Mouse (Mus musculus): ENCODE results near the gene Sf3b1. TPM values are rescaled to one million over a fixed set of nuclear protein-coding genes. Genes with fewer than 3 reads are reported as not detected.
"Not testable (repeated sequence)": the region's sequence is repeated elsewhere in the genome, so short reads cannot be mapped to it uniquely, and the experiment has no call there.

The Sf3b1 gene
- polyA plus RNA-seq, 1 experiment: 180 TPM

DNA sequence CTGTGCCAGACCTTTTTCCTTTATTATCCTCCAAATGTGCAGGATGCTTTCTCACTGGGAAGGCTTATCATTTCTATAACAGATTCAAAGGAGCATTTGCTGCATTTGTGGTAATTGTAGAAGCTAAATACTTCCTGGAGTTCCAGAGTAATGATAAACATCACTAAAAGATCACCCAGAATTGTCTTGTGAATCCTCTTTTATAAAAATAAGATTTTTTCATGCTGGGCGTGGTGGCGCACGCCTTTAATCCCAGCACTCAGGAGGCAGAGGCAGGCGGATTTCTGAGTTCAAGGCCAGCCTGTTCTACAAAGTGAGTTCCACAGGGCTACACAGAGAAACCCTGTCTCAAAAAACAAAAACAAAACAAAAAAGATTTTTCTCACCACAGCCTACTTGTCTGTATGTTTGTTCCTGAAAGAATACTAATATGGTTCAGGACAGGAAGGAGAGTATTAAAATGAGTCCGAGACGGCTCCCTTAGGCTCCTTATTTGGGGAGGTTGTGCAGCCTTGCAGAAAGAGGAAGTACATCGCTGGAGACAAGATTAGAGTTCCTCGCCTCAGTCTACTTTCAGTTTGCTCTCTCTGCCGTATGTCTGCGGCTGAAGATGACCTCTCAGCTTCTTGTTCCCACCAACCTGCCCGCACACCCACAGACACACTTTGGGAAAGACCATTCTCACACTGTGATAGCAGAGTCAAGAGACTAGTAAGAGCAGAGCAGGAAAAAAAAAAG, 1.4 kb upstream of the Sf3b1 start:
- DNase-seq (ENCODE audit: low spot score): no peak

- no peak for DNase-seq (ENCODE audit: low spot score)
Measured at GRCm38 (mm10) chr1:55027966-55028365, 685 bp upstream of the Sf3b1 start.

DNA sequence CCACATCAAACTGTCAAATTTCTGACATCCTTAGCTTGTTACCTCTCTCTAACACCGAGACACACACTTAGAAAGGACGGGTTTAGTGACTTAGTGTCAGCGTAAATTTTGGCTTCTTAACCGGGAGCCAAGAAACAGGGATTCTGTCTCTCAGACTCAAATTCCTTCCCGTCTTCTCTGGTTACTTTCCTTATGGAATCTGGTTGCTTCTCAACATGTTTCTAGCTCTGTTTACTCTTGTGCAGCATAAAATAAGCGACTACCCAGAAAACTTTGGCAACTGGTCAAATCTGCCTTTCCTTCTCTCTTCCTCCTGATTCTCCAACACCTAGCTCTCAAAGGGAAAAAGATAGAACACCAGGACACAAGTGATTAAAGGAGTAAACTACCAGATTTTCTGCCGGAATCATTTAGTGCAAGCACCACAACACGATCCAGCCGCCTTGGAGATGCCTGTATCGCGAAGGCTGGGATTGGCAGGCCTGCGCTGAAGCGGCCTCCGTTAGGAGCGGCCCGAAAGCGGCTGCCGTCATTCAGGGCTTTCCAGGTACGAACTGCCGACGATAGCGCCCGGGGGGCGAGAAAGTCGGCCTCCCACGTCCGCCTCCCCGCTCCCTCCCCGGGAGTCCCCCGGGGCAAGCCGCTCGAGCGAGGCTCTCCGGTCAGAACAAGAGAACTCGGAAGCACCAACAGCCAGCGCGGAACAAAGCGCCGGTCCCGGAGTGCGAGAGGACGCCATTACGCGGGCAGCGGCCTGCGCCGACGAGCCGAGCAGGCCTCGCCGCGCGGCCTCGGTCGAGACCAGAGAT, 633 bp downstream of the Sf3b1 start:
- no peak for DNase-seq (ENCODE audit: low spot score)

DNA sequence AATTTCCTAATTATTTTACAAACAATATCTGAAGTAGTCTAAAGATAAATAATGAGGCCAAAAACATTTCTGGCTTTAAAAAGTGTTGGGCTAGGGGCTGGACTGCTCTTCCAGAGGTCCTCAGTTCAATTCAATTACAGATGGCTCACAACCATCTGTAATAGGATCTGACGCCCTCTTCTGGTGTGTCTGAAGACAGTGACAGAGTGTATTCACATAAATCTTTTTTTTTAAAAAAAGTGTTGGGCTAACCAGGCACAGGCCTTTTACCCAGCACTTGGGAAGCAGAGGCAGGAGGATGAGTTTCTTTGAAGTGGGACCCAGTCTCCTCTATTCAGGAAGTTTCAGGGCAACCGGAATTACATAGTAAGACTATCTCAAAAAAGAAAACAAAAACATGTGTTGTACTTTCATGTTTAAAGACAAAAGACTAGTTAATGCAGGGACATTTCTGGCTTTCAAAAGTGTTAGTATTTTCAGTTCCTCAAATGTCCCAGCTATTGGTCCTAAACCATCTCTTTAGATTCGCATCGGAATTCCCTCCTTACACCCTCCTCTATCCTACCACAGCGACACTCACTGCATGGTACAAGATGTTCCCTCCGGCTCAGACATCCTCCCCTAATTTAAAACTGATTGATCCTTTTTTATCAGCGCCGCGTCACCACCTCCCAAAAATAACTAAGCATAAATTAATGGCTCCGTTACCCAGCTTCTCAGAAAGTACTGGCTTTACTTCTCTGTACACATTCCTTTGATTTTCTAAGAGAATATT, 1.4 kb downstream of the Sf3b1 start:
- DNase-seq (ENCODE audit: low spot score): no peak

DNA sequence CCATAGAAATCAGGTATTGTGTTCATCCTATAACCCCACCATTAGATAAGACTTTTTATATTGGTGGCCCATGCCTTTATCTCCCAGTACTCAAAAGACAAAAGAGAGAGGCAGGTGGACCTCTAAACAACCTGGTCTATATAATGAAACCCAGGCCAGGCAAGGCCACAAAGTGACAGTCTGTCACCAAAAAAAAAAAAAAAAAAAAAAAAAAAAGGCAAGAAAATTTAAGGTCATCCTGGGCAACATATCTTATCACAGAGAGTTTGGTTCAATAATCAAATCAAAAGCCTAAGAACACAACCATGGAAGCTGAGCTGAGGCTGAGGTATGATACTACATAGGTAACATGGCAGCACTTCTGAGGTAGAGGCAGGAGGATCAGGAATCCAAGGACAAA, 5.4 kb downstream of the Sf3b1 start:
- DNase-seq (ENCODE audit: low spot score): no peak

DNA sequence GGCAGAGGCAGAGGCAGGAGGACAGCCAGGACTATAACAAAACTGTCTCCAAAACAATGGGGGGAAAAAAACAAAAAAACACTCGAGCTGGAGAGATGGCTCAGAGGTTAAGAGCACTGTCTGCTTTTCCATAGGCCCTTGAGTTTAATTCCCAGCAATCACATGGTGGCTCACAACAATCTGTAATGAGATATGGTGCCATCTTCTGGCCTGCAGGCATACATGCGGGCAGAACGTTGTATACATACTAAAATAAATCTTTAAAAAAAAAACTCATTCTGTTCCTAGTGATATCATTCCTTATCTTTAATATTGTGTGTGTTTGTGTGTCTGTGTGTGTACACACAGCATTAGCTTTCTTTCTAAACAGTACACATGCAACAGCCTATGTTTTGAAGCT, 14.8 kb downstream of the Sf3b1 start:
- DNase-seq (ENCODE audit: low spot score): no peak

- DNase-seq (ENCODE audit: low spot score): not testable (repeated sequence)
Measured at GRCm38 (mm10) chr1:55008313-55008712, 19.0 kb downstream of the Sf3b1 start.

DNA sequence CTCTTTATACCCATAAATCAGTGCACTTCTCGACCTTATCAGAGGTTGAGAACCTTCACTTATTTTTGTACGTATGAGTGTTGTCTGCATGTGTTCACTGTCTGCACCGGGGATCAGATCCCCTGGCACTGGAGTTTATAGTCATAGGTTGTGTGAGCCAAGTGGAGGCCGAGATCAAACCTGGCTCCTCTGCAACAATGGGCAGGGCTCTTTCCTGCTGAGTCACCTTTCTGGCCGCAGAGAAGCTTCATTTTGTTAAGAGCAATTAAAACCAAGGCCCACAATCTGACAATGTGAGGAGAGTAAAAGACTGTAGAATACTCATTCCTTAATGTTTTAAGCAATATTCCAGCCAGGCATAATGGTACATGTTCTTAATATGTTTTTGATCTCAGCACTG, 33.7 kb downstream of the Sf3b1 start:
- no peak for DNase-seq (ENCODE audit: low spot score)

DNA sequence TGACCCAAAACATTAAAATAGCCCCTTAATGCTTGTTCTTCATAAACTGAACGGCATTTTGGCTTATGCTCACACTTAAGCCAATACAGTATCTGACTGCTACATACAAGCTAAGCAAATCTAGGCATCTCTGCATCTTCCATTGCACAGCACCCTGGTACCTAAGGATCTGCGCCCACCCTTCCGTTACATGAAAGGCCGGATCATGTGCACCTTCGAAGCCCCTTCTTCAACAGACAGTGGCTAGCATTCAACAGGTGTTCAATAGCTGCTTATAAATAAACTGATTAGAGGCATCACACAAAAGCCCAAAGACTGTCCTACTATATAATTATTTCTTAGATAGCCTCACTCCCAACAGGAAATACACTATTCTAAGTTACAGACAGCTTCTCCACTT, 41.0 kb downstream of the Sf3b1 start:
- DNase-seq (ENCODE audit: low spot score): no peak

DNA sequence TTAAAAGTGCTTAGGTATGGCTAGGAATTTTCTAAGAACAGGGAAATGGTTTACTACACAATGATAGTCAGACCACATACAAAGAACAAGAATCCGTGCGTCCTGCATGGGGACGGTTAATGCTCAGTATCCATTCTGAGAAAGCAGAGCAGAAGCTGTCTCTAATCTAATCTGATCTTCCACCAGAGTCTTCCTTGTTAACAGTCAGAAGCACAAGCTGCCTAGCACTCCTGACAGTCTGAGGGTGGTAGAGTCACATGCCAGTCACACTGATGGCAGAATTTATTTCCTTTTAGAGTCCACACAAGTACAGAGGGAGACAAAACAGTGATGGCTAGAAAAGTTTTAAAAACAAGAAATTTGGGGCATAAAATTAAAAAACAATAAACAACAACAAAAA, 41.5 kb downstream of the Sf3b1 start:
- no peak for DNase-seq (ENCODE audit: low spot score)

DNA sequence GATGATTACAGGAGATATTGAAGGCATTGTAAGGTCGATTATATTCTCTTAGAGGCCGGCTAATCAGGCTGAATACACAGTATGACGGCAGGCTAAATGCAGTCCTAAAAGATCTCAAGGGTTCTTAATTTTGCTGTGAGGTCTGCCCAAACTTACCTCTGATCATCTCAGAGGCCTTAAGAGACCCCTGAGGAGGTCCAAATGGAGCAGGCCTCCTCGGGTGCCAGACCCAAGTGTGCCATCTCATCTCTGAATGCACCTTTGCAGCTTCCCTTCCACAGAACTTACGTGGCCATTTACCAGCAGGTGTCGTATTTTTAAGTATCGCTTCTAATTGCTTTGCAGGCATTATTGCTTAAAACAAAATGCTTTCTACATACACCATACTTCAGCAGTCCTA, 43.1 kb downstream of the Sf3b1 start:
- DNase-seq (ENCODE audit: low spot score): no peak

GRCm38 (mm10) chr1:54983339-54983738, 43.9 kb downstream of the Sf3b1 start:
- no peak for DNase-seq (ENCODE audit: low spot score)

DNA sequence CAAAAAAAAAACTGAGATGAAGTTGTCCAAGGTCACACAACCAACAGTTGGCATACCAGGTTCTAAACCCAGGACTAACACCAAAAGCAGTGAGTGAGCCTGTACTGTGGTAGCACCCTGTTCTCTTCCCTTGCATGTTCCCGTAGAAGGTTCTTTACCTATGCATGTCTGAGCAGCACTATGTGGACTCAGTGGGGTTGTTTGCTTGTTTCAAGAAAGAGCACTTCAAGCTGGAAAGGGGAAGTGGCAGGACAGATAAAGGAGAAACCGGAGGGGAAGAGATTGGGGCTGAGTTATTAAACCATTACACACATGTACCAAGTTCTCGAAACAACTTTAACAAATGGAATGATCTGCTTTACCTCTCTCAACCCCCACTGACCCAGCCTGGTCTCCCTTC, 44.6 kb downstream of the Sf3b1 start:
- no peak for DNase-seq (ENCODE audit: low spot score)

- no peak for DNase-seq (ENCODE audit: low spot score)
Measured at GRCm38 (mm10) chr1:54979226-54979984, 47.9 kb downstream of the Sf3b1 start.

GRCm38 (mm10) chr1:54971687-54972404, 55.4 kb downstream of the Sf3b1 start:
- DNase-seq (ENCODE audit: low spot score): no peak

DNA sequence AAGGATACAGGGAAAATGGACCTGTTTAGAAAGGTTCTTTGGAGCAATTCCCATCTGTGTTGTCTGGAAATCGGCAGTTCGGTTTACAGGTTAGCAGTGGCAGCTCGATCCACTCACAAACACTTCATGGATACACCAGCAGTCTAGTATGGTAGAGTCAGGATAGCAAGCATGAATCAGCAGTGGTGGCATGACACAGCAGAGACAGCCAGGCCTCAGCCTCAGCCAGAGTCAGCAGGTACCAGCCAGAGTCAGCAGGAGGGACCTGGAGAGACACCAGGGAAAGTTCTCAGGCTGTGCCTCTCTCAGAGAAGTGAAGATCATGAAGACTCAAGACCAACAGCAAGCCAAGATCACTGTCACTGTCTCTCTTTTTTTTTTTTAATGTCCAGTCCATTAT, 60.4 kb downstream of the Sf3b1 start:
- no peak for DNase-seq (ENCODE audit: low spot score)

DNA sequence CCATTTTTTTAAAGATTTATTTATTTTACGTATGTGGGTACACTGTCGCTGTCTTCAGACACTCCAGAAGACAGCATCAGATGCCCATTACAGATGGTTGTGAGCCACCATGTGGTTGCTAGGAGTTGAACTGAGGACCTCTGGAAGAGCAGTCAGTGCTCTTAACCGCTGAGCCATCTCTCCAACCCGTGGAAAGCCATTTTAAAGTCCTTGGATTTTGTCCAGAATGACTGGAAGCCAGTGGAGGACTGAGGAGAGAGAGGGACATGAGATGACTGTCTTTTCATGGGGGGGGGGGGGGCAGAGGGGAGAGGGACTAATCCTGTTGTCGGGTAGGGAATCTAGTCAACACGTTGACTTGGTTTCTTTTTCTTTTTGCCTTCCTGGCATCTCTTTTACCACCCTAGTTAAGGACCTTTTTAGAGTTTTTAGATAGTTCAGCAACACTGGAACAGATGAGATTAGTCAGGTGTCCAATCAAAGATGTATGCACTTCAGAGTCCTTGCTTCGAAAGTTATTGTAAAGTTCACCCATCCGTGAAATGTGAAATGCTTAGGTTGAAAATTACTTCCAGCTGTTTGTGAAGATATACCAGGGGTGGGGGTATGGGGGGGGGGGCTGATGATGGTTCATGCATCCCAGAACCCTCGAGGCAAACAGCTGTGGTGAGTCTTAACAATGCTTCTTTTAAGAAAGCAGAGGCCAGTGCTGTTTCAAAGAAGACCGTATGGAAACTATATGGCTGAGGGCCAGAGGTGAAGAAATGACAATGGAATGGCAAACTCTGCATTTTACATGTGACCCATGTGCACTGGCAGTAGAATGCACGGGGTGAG, 61.9 kb downstream of the Sf3b1 start:
- DNase-seq (ENCODE audit: low spot score): no peak

GRCm38 (mm10) chr1:54961724-54962123, 65.6 kb downstream of the Sf3b1 start:
- no peak for DNase-seq (ENCODE audit: low spot score)

DNA sequence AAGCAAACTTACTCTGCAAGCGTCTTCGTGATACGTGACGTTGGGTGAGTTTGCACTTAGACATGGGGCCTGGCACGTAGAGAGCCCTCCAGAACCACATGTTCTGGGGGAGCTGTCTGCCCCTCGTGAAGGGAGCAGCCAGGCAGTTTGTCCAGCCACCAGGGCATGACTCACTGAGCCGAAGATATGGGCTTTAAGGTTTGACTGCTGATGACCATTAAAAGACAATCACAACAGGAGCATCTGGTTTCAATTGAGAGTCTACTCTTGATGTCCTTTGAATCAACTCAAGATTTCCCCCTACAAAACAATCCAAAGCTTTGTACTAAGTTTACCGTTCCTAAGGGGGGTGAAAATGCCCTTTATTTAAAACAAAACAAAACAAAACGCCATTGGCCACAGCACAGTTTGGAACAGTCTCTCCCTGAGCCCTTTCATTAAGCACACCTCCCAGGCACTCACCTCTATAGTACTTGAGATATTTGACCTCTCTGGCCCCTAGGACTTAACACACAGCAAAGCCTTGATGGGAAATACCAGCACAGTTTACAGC, 66.6 kb downstream of the Sf3b1 start:
- no peak for DNase-seq (ENCODE audit: low spot score)

GRCm38 (mm10) chr1:54958525-54958924, 68.8 kb downstream of the Sf3b1 start:
- no peak for DNase-seq (ENCODE audit: low spot score)
